Mouse (Mus musculus): ENCODE data around the gene Svbp.

GRCm38 (mm10) chr4:119204672-119205071 lies 9.6 kb downstream of the Svbp start:
- TF ChIP-seq TAL1 (IDR thresholded peaks at IDR 0.05; ENCODE audit: low read length) (no peak), GATA1 (IDR thresholded peaks at IDR 0.05; ENCODE audit: low read length) (no peak)

Measured in erythroblast, embryonic 14.5 days (primary cell).